Mouse (Mus musculus): ENCODE measurements around the gene Zkscan14. TPM values are rescaled to one million over a fixed set of nuclear protein-coding genes. Genes with fewer than 3 reads are reported as not detected.

The Zkscan14 gene
- polyA plus RNA-seq, 1 experiment from 2014 or later, result 13.9 TPM

DNA sequence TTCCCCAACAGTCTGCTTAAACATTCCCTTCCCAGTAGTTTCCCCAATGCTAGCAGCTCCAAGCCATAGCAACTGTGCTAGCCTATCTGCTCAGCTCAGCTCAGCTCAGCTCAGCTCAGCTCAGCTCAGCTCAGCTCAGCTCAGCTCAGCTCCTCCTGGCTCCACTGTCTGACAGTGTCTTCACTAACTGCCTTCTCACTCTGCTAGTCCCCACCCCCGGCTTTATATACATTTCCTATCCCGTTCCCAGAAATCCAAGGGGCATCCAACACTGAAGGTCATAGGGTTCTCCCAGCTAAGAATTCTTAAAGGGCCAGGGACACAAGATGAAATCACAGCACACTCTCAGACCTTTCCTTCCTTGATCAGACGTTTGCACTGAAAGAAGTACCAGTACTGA is 37.0 kb downstream of the Zkscan14 start:
- Histone ChIP-seq H3K9ac (replicated peaks; ENCODE audit: low read length) (no peak overlapping the region), H3K27me3 (ENCODE audit: control insufficient read depth, insufficient read depth, low read length) (no peaks in the 10 kb centered on the region), H3K36me3 (ENCODE audit: control insufficient read depth, insufficient read depth, low read length) (peaks cover 52% of the 10 kb centered on the region), H3K4me3 (replicated peaks; ENCODE audit: low read depth, low read length) (no peak overlapping the region), H3K9me3 (ENCODE audit: control insufficient read depth, low read length) (no peaks in the 10 kb centered on the region), H3K27ac (replicated peaks; ENCODE audit: low read depth, low read length) (no peak overlapping the region), H3K4me2 (ENCODE audit: low read length) (no peak overlapping the region), H3K4me1 (ENCODE audit: control insufficient read depth, insufficient read depth, low read length) (peaks cover 21% of the 10 kb centered on the region)
- no peak for DNase-seq
- WGBS, result 73% methylated on average over 3 of the region's 3 CpGs
- no peak for ATAC-seq (ENCODE audit: low FRiP score, low TSS enrichment)

DNA sequence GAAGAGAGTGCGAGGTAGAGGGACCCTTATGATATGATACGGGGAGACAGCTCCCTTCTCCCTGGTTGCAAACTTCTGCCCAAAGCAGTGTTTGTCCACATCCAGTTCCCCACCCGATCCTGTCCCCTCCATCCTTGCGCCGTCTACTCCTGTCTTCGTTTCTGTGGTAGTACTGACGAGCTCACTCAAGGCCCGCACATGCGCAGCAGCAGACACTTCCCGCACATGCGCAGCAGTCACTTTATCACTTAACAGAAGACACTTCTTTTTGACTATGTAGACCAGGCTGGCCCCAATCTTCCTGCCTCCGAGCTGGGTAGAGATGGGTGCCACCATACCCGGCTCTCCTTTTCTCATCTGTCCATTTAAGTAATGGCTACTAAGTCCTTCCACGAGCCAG is 40.3 kb downstream of the Zkscan14 start:
- H3K36me3 ChIP-seq (ENCODE audit: control insufficient read depth, insufficient read depth, low read length), result peaks cover 76% of the 10 kb centered on the region
- no peak overlapping the region for H3K4me2 ChIP-seq (ENCODE audit: low read length)
- ATAC-seq (ENCODE audit: low FRiP score, low TSS enrichment) (no peak), DNase-seq (no peak)
- H3K9ac ChIP-seq (replicated peaks; ENCODE audit: low read length), result no peak overlapping the region
- 95% methylated on average over 14 of the region's 14 CpGs for WGBS
- no peak overlapping the region for H3K27ac ChIP-seq (replicated peaks; ENCODE audit: low read depth, low read length)
- H3K4me3 ChIP-seq (replicated peaks; ENCODE audit: low read depth, low read length), result no peak overlapping the region
- peaks cover 6% of the 10 kb centered on the region for H3K4me1 ChIP-seq (ENCODE audit: control insufficient read depth, insufficient read depth, low read length)
- no peaks in the 10 kb centered on the region for H3K27me3 ChIP-seq (ENCODE audit: control insufficient read depth, insufficient read depth, low read length)
- no peaks in the 10 kb centered on the region for H3K9me3 ChIP-seq (ENCODE audit: control insufficient read depth, low read length)

DNA sequence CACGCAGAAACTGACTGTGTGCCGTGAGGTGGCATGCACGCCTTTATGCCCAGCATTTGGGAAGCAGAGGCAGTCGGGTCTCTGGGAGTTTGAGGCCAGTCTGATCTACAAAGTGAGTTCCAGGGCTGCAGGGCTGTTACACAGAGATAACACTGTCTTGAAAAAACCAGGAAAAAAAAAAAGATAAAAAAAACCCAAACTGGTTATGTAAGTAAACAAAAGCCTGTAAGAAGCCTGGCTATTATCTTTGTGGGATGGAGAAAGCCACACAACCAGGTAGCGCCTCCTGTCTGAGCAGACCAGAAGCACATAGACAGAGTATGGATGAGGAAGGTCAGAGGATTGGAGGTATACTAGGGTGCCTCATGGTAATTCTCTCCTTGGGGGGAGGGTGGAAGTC is 49.0 kb downstream of the Zkscan14 start:
- Histone ChIP-seq H3K4me2 (ENCODE audit: low read length) (no peak overlapping the region), H3K27me3 (ENCODE audit: control insufficient read depth, insufficient read depth, low read length) (no peaks in the 10 kb centered on the region), H3K4me1 (ENCODE audit: control insufficient read depth, insufficient read depth, low read length) (no peaks in the 10 kb centered on the region), H3K4me3 (replicated peaks; ENCODE audit: low read depth, low read length) (no peak overlapping the region), H3K36me3 (ENCODE audit: control insufficient read depth, insufficient read depth, low read length) (peaks cover 91% of the 10 kb centered on the region), H3K9ac (replicated peaks; ENCODE audit: low read length) (no peak overlapping the region), H3K27ac (replicated peaks; ENCODE audit: low read depth, low read length) (no peak overlapping the region), H3K9me3 (ENCODE audit: control insufficient read depth, low read length) (no peaks in the 10 kb centered on the region)
- DNase-seq (no peak), ATAC-seq (ENCODE audit: low FRiP score, low TSS enrichment) (no peak)
- 90% methylated on average over 5 of the region's 5 CpGs for WGBS

DNA sequence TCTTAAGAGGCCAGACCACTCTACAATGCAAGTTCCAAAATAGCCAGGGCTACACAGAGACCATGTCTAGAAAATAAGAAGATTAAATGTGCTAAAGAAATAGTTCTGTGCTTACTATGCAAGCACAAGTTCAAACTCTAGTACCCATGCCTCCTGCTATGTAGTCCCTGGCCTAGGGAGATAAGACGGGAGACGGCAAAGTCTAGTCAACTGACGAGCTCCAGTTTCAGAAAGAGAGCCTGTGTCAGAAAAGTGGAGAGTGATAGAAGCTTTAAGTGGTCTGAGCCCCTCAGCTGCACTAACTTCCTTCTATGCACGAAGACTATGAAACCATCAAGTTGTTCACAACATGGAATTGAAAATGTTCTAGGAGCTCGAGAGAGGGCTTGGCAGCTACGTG is 52.4 kb downstream of the Zkscan14 start:
- H3K27ac ChIP-seq (replicated peaks; ENCODE audit: low read depth, low read length), result no peak overlapping the region
- ATAC-seq (ENCODE audit: low FRiP score, low TSS enrichment) (no peak), DNase-seq (no peak)
- no peaks in the 10 kb centered on the region for H3K27me3 ChIP-seq (ENCODE audit: control insufficient read depth, insufficient read depth, low read length)
- peaks cover 100% of the 10 kb centered on the region for H3K36me3 ChIP-seq (ENCODE audit: control insufficient read depth, insufficient read depth, low read length)
- no peak overlapping the region for H3K9ac ChIP-seq (replicated peaks; ENCODE audit: low read length)
- WGBS, result 96% methylated on average over 6 of the region's 6 CpGs
- H3K9me3 ChIP-seq (ENCODE audit: control insufficient read depth, low read length), result no peaks in the 10 kb centered on the region
- no peaks in the 10 kb centered on the region for H3K4me1 ChIP-seq (ENCODE audit: control insufficient read depth, insufficient read depth, low read length)
- no peak overlapping the region for H3K4me2 ChIP-seq (ENCODE audit: low read length)
- no peak overlapping the region for H3K4me3 ChIP-seq (replicated peaks; ENCODE audit: low read depth, low read length)

DNA sequence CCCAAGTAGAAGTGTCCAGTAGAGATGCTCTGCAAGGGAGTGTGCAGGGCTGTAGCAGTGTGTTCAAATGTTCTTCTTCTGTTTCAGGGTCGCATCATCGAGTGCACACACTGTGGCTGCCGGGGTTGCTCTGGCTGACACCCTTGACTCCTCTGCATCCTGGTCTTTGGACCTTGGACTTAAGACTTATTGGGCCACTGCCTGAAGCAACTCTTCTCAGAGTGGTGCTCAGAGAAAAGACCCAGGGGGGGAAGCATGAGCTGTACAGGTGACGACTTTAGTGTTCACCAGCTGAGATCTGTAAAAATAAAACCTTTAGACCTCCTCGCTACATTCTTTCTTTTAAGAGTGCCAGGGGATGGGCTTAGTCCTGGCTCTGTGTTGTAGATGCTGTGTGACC is 53.9 kb downstream of the Zkscan14 start:
- H3K4me1 ChIP-seq (ENCODE audit: control insufficient read depth, insufficient read depth, low read length), result no peaks in the 10 kb centered on the region
- no peak overlapping the region for H3K27ac ChIP-seq (replicated peaks; ENCODE audit: low read depth, low read length)
- WGBS, result 94% methylated on average over 5 of the region's 5 CpGs
- DNase-seq, result no peak
- no peak overlapping the region for H3K4me3 ChIP-seq (replicated peaks; ENCODE audit: low read depth, low read length)
- H3K9ac ChIP-seq (replicated peaks; ENCODE audit: low read length), result no peak overlapping the region
- H3K27me3 ChIP-seq (ENCODE audit: control insufficient read depth, insufficient read depth, low read length), result no peaks in the 10 kb centered on the region
- H3K9me3 ChIP-seq (ENCODE audit: control insufficient read depth, low read length), result no peaks in the 10 kb centered on the region
- no peak overlapping the region for H3K4me2 ChIP-seq (ENCODE audit: low read length)
- H3K36me3 ChIP-seq (ENCODE audit: control insufficient read depth, insufficient read depth, low read length), result peaks cover 100% of the 10 kb centered on the region
- no peak for ATAC-seq (ENCODE audit: low FRiP score, low TSS enrichment)

Other genes starting within 250 kb of the Zkscan14 start
- gene Smurf1, start 236.0 kb downstream of the Zkscan14 start, polyA plus RNA-seq (2014; fragmentation: Nextera tagmentation; extraction: Ambion mirVana), result 42.8 and 44.9 TPM in 2 replicates
- gene Gm4871, start 169.1 kb downstream of the Zkscan14 start, polyA plus RNA-seq (2014; fragmentation: Nextera tagmentation; extraction: Ambion mirVana), result not detected in 2 replicates
- not detected in 2 replicates for gene 1700018F24Rik, start 158.9 kb downstream of the Zkscan14 start, polyA plus RNA-seq (2014; fragmentation: Nextera tagmentation; extraction: Ambion mirVana)
- 268 and 288 TPM in 2 replicates for gene Arpc1a, start 118.0 kb downstream of the Zkscan14 start, polyA plus RNA-seq (2014; fragmentation: Nextera tagmentation; extraction: Ambion mirVana)
- gene Kpna7, start 117.8 kb downstream of the Zkscan14 start, polyA plus RNA-seq (2014; fragmentation: Nextera tagmentation; extraction: Ambion mirVana), result not detected in 2 replicates
- gene Arpc1b, start 87.7 kb downstream of the Zkscan14 start, polyA plus RNA-seq (2014; fragmentation: Nextera tagmentation; extraction: Ambion mirVana), result 23.9 and 39.4 TPM in 2 replicates
- 101 and 121 TPM in 2 replicates for gene Pdap1, start 61.6 kb downstream of the Zkscan14 start, polyA plus RNA-seq (2014; fragmentation: Nextera tagmentation; extraction: Ambion mirVana)
- 196 and 205 TPM in 2 replicates for gene Bud31, start 61.5 kb downstream of the Zkscan14 start, polyA plus RNA-seq (2014; fragmentation: Nextera tagmentation; extraction: Ambion mirVana)
- 20.2 and 22.3 TPM in 2 replicates for gene Ptcd1, start 34.8 kb downstream of the Zkscan14 start, polyA plus RNA-seq (2014; fragmentation: Nextera tagmentation; extraction: Ambion mirVana)
- 29.1 and 35.1 TPM in 2 replicates for gene Cpsf4, start 34.7 kb downstream of the Zkscan14 start, polyA plus RNA-seq (2014; fragmentation: Nextera tagmentation; extraction: Ambion mirVana)
- gene Atp5j2, start 9.8 kb downstream of the Zkscan14 start, polyA plus RNA-seq (2014; fragmentation: Nextera tagmentation; extraction: Ambion mirVana), result 477 and 644 TPM in 2 replicates
- gene Zkscan5, start 2.7 kb upstream of the Zkscan14 start, polyA plus RNA-seq (2014; fragmentation: Nextera tagmentation; extraction: Ambion mirVana), result 13.5 and 17.9 TPM in 2 replicates
- gene Zfp655, start 29.8 kb upstream of the Zkscan14 start, polyA plus RNA-seq (2014; fragmentation: Nextera tagmentation; extraction: Ambion mirVana), result 41.6 and 44.4 TPM in 2 replicates
- 0.84 and 1.0 TPM in 2 replicates for gene Zscan25, start 78.6 kb upstream of the Zkscan14 start, polyA plus RNA-seq (2014; fragmentation: Nextera tagmentation; extraction: Ambion mirVana)
- not detected in 2 replicates for gene Cyp3a57, start 143.4 kb upstream of the Zkscan14 start, polyA plus RNA-seq (2014; fragmentation: Nextera tagmentation; extraction: Ambion mirVana)

Measured in midbrain, embryonic 14.5 days (tissue).